Mouse (Mus musculus) cerebellum, adult 2 months (tissue): ENCODE data around the gene Olfr1287.

Experiments
- CTCF ChIP-seq: fragments of 200-500 bp; IDR thresholded peaks from 2 replicates; pipeline ENCODE4 v1.5.1; 2011; ENCODE audit warnings: low read depth, mild to moderate bottlenecking, control low read depth, low read length, moderate library complexity, borderline replicate concordance; ENCODE audit not compliant: insufficient read depth
- POLR2A ChIP-seq: fragments of 200-500 bp; IDR thresholded peaks from 2 replicates; pipeline ENCODE4 v1.6.1; 2011; ENCODE audit warnings: low read length, control low read depth, borderline replicate concordance; ENCODE audit not compliant: insufficient read depth

- TF ChIP-seq POLR2A (no peak), CTCF (no peak)
Measured at GRCm38 (mm10) chr2:111493729-111494128, 44.8 kb downstream of the Olfr1287 start, which contains the start of gene Olfr1290.
